Mouse (Mus musculus): ENCODE measurements around the gene Gpr26. TPM values are rescaled to one million over a fixed set of nuclear protein-coding genes. Genes with fewer than 3 reads are reported as not detected.

Gene Gpr26
- polyA plus RNA-seq, 1 experiment from 2014 or later = not detected

GRCm38 (mm10) chr7:131966916-131967494, 745 bp downstream of the Gpr26 start:
- H3K4me3 ChIP-seq (ENCODE audit: low read length) = peak overlapping the region; percentile 17
- no peaks in the 10 kb centered on the region for H3K4me1 ChIP-seq (ENCODE audit: control insufficient read depth, insufficient read depth, low read length)
- peaks cover 41% of the 10 kb centered on the region for H3K27me3 ChIP-seq (ENCODE audit: control insufficient read depth, insufficient read depth, low read length)
- 0 out of 2 replicates have a peak overlapping the region, but pooled peaks have one; percentile 21 for H3K4me2 ChIP-seq (replicated peaks; ENCODE audit: low read depth, low read length)
- no peak overlapping the region for H3K9ac ChIP-seq (ENCODE audit: low read depth, low read length)
- 10% methylated on average over 57 of the region's 57 CpGs for WGBS
- no peak overlapping the region for H3K27ac ChIP-seq (ENCODE audit: low read depth, low read length)
- no peaks in the 10 kb centered on the region for H3K36me3 ChIP-seq (ENCODE audit: control insufficient read depth, insufficient read depth, low read length)
- ATAC-seq (ENCODE audit: low FRiP score, low TSS enrichment) = peak; percentile 57; the same call in 1 of the 2 replicates
- no peaks in the 10 kb centered on the region for H3K9me3 ChIP-seq (ENCODE audit: control insufficient read depth, low read length)

- Histone ChIP-seq H3K4me3 (ENCODE audit: low read length) (no peak overlapping the region), H3K9me3 (ENCODE audit: control insufficient read depth, low read length) (no peaks in the 10 kb centered on the region), H3K4me1 (ENCODE audit: control insufficient read depth, insufficient read depth, low read length) (no peaks in the 10 kb centered on the region), H3K27ac (ENCODE audit: low read depth, low read length) (no peak overlapping the region), H3K27me3 (ENCODE audit: control insufficient read depth, insufficient read depth, low read length) (peaks cover 41% of the 10 kb centered on the region), H3K9ac (ENCODE audit: low read depth, low read length) (no peak overlapping the region), H3K36me3 (ENCODE audit: control insufficient read depth, insufficient read depth, low read length) (no peaks in the 10 kb centered on the region), H3K4me2 (replicated peaks; ENCODE audit: low read depth, low read length) (no peak overlapping the region)
- WGBS = 46% methylated on average over 3 of the region's 3 CpGs
- ATAC-seq (ENCODE audit: low FRiP score, low TSS enrichment) = no peak
Measured at GRCm38 (mm10) chr7:131970255-131970654, 4.0 kb downstream of the Gpr26 start.

GRCm38 (mm10) chr7:131975867-131976266, 9.6 kb downstream of the Gpr26 start:
- WGBS = 75% methylated on average over 6 of the region's 6 CpGs
- Histone ChIP-seq H3K4me1 (ENCODE audit: control insufficient read depth, insufficient read depth, low read length) (no peaks in the 10 kb centered on the region), H3K4me3 (ENCODE audit: low read length) (no peak overlapping the region), H3K9me3 (ENCODE audit: control insufficient read depth, low read length) (no peaks in the 10 kb centered on the region), H3K9ac (ENCODE audit: low read depth, low read length) (no peak overlapping the region), H3K27me3 (ENCODE audit: control insufficient read depth, insufficient read depth, low read length) (no peaks in the 10 kb centered on the region), H3K4me2 (replicated peaks; ENCODE audit: low read depth, low read length) (no peak overlapping the region), H3K27ac (ENCODE audit: low read depth, low read length) (no peak overlapping the region), H3K36me3 (ENCODE audit: control insufficient read depth, insufficient read depth, low read length) (no peaks in the 10 kb centered on the region)
- ATAC-seq (ENCODE audit: low FRiP score, low TSS enrichment) = no peak

- ATAC-seq (ENCODE audit: low FRiP score, low TSS enrichment) = no peak
- H3K27ac ChIP-seq (ENCODE audit: low read depth, low read length) = no peak overlapping the region
- H3K4me3 ChIP-seq (ENCODE audit: low read length) = no peak overlapping the region
- no peaks in the 10 kb centered on the region for H3K36me3 ChIP-seq (ENCODE audit: control insufficient read depth, insufficient read depth, low read length)
- H3K27me3 ChIP-seq (ENCODE audit: control insufficient read depth, insufficient read depth, low read length) = no peaks in the 10 kb centered on the region
- 60% methylated on average over 11 of the region's 11 CpGs for WGBS
- H3K4me1 ChIP-seq (ENCODE audit: control insufficient read depth, insufficient read depth, low read length) = no peaks in the 10 kb centered on the region
- H3K9me3 ChIP-seq (ENCODE audit: control insufficient read depth, low read length) = no peaks in the 10 kb centered on the region
- no peak overlapping the region for H3K4me2 ChIP-seq (replicated peaks; ENCODE audit: low read depth, low read length)
- H3K9ac ChIP-seq (ENCODE audit: low read depth, low read length) = no peak overlapping the region
Measured at GRCm38 (mm10) chr7:131978609-131979008, 12.3 kb downstream of the Gpr26 start.

GRCm38 (mm10) chr7:131989056-131989455, 22.8 kb downstream of the Gpr26 start:
- H3K4me3 ChIP-seq (ENCODE audit: low read length) = no peak overlapping the region
- H3K4me1 ChIP-seq (ENCODE audit: control insufficient read depth, insufficient read depth, low read length) = no peaks in the 10 kb centered on the region
- no peak overlapping the region for H3K9ac ChIP-seq (ENCODE audit: low read depth, low read length)
- ATAC-seq (ENCODE audit: low FRiP score, low TSS enrichment) = no peak
- no peaks in the 10 kb centered on the region for H3K9me3 ChIP-seq (ENCODE audit: control insufficient read depth, low read length)
- 16% methylated on average over 6 of the region's 6 CpGs for WGBS
- H3K36me3 ChIP-seq (ENCODE audit: control insufficient read depth, insufficient read depth, low read length) = no peaks in the 10 kb centered on the region
- H3K27ac ChIP-seq (ENCODE audit: low read depth, low read length) = no peak overlapping the region
- no peak overlapping the region for H3K4me2 ChIP-seq (replicated peaks; ENCODE audit: low read depth, low read length)
- no peaks in the 10 kb centered on the region for H3K27me3 ChIP-seq (ENCODE audit: control insufficient read depth, insufficient read depth, low read length)

GRCm38 (mm10) chr7:131992226-131992625, 26.0 kb downstream of the Gpr26 start:
- no peak for ATAC-seq (ENCODE audit: low FRiP score, low TSS enrichment)
- no peak overlapping the region for H3K4me2 ChIP-seq (replicated peaks; ENCODE audit: low read depth, low read length)
- no peak overlapping the region for H3K27ac ChIP-seq (ENCODE audit: low read depth, low read length)
- H3K4me3 ChIP-seq (ENCODE audit: low read length) = no peak overlapping the region
- H3K4me1 ChIP-seq (ENCODE audit: control insufficient read depth, insufficient read depth, low read length) = no peaks in the 10 kb centered on the region
- no peaks in the 10 kb centered on the region for H3K36me3 ChIP-seq (ENCODE audit: control insufficient read depth, insufficient read depth, low read length)
- no peaks in the 10 kb centered on the region for H3K9me3 ChIP-seq (ENCODE audit: control insufficient read depth, low read length)
- H3K9ac ChIP-seq (ENCODE audit: low read depth, low read length) = no peak overlapping the region
- 48% methylated on average over 1 of the region's 1 CpGs for WGBS
- no peaks in the 10 kb centered on the region for H3K27me3 ChIP-seq (ENCODE audit: control insufficient read depth, insufficient read depth, low read length)

GRCm38 (mm10) chr7:131992873-131993272, 26.6 kb downstream of the Gpr26 start:
- ATAC-seq (ENCODE audit: low FRiP score, low TSS enrichment) = no peak
- H3K4me2 ChIP-seq (replicated peaks; ENCODE audit: low read depth, low read length) = no peak overlapping the region
- no peak overlapping the region for H3K9ac ChIP-seq (ENCODE audit: low read depth, low read length)
- no peaks in the 10 kb centered on the region for H3K36me3 ChIP-seq (ENCODE audit: control insufficient read depth, insufficient read depth, low read length)
- no peaks in the 10 kb centered on the region for H3K27me3 ChIP-seq (ENCODE audit: control insufficient read depth, insufficient read depth, low read length)
- WGBS = 71% methylated on average over 3 of the region's 3 CpGs
- no peak overlapping the region for H3K4me3 ChIP-seq (ENCODE audit: low read length)
- no peaks in the 10 kb centered on the region for H3K4me1 ChIP-seq (ENCODE audit: control insufficient read depth, insufficient read depth, low read length)
- H3K27ac ChIP-seq (ENCODE audit: low read depth, low read length) = no peak overlapping the region
- H3K9me3 ChIP-seq (ENCODE audit: control insufficient read depth, low read length) = no peaks in the 10 kb centered on the region

GRCm38 (mm10) chr7:132005996-132006696, 39.9 kb downstream of the Gpr26 start:
- 72% methylated on average over 14 of the region's 14 CpGs for WGBS
- no peak overlapping the region for H3K4me3 ChIP-seq (ENCODE audit: low read length)
- no peak overlapping the region for H3K4me2 ChIP-seq (replicated peaks; ENCODE audit: low read depth, low read length)
- H3K36me3 ChIP-seq (ENCODE audit: control insufficient read depth, insufficient read depth, low read length) = no peaks in the 10 kb centered on the region
- no peaks in the 10 kb centered on the region for H3K27me3 ChIP-seq (ENCODE audit: control insufficient read depth, insufficient read depth, low read length)
- no peak overlapping the region for H3K9ac ChIP-seq (ENCODE audit: low read depth, low read length)
- no peak overlapping the region for H3K27ac ChIP-seq (ENCODE audit: low read depth, low read length)
- no peaks in the 10 kb centered on the region for H3K9me3 ChIP-seq (ENCODE audit: control insufficient read depth, low read length)
- no peaks in the 10 kb centered on the region for H3K4me1 ChIP-seq (ENCODE audit: control insufficient read depth, insufficient read depth, low read length)
- ATAC-seq (ENCODE audit: low FRiP score, low TSS enrichment) = no peak

GRCm38 (mm10) chr7:132009002-132009401, 42.7 kb downstream of the Gpr26 start:
- Histone ChIP-seq H3K9me3 (ENCODE audit: control insufficient read depth, low read length) (no peaks in the 10 kb centered on the region), H3K36me3 (ENCODE audit: control insufficient read depth, insufficient read depth, low read length) (no peaks in the 10 kb centered on the region), H3K9ac (ENCODE audit: low read depth, low read length) (no peak overlapping the region), H3K4me1 (ENCODE audit: control insufficient read depth, insufficient read depth, low read length) (no peaks in the 10 kb centered on the region), H3K27ac (ENCODE audit: low read depth, low read length) (no peak overlapping the region), H3K27me3 (ENCODE audit: control insufficient read depth, insufficient read depth, low read length) (no peaks in the 10 kb centered on the region), H3K4me3 (ENCODE audit: low read length) (no peak overlapping the region), H3K4me2 (replicated peaks; ENCODE audit: low read depth, low read length) (no peak overlapping the region)
- WGBS = 61% methylated on average over 7 of the region's 7 CpGs
- no peak for ATAC-seq (ENCODE audit: low FRiP score, low TSS enrichment)

Data from kidney, embryonic 14.5 days (tissue).